Mouse (Mus musculus) liver, adult 2 months (tissue): ENCODE results near the gene Dip2c. TPM values are rescaled to one million over a fixed set of nuclear protein-coding genes. Genes with fewer than 3 reads are reported as not detected.

Experiments used
- DNase-seq: peaks from one replicate; pipeline ENCODE4 v3.0.0-alpha.2; 2011; ENCODE audit warnings: low read depth, low spot score; ENCODE audit errors: extremely low read depth
- H3K27ac ChIP-seq: fragments of 200-500 bp; replicated peaks from 2 replicates; pipeline ENCODE4 v1.5.1; 2012; ENCODE audit warnings: low read depth, mild to moderate bottlenecking, control low read depth, inconsistent platforms, low read length; ENCODE audit not compliant: insufficient read depth
- H3K27me3 ChIP-seq: fragments of 200-500 bp; 2 replicates; pipeline ENCODE4 v1.6.1; 2012; ENCODE audit warnings: mild to moderate bottlenecking, moderate library complexity, low read length, inconsistent platforms; ENCODE audit not compliant: control insufficient read depth, insufficient read depth
- H3K36me3 ChIP-seq: fragments of 200-500 bp; 2 replicates; pipeline ENCODE4 v1.6.1; 2012; ENCODE audit warnings: low read length, inconsistent platforms; ENCODE audit not compliant: control insufficient read depth, insufficient read depth
- H3K4me1 ChIP-seq: fragments of 200-500 bp; 2 replicates; pipeline ENCODE4 v1.6.1; 2011; ENCODE audit warnings: low read length; ENCODE audit not compliant: control insufficient read depth, insufficient read depth
- H3K4me3 ChIP-seq: fragments of 200-500 bp; 2 replicates; pipeline ENCODE4 v1.5.1; 2011; ENCODE audit warnings: low read depth, mild to moderate bottlenecking, control low read depth, low read length, moderate library complexity; ENCODE audit not compliant: insufficient read depth
- H3K79me2 ChIP-seq: fragments of 200-500 bp; 2 replicates; pipeline ENCODE4 v1.6.1; 2012; ENCODE audit warnings: inconsistent platforms, mild to moderate bottlenecking, low read length, moderate library complexity; ENCODE audit not compliant: control insufficient read depth, insufficient read depth
- H3K9ac ChIP-seq: fragments of 200-500 bp; 2 replicates; pipeline ENCODE4 v1.6.1; 2012; ENCODE audit warnings: low read depth, mild to moderate bottlenecking, control low read depth, inconsistent platforms, low read length
- CTCF ChIP-seq: fragments of 200-500 bp; IDR thresholded peaks from 2 replicates; pipeline ENCODE4 v1.5.1; 2011; ENCODE audit warnings: low read depth, low read length, control low read depth
- POLR2A ChIP-seq: fragments of 200-500 bp; IDR thresholded peaks from 2 replicates; pipeline ENCODE4 v1.6.1; 2011; ENCODE audit warnings: low read length, control low read depth; ENCODE audit not compliant: insufficient read depth; ENCODE audit errors: extremely low read depth
- WGBS: fragments of 180-500 bp; shearing (Covaris S2); methylation state at CpG from one replicate; pipeline ENCODE4 v1.1.7; 2018; 5-methylcytosine and 5-hydroxymethylcytosine counted together
- polyA plus RNA-seq: library from polyadenylated mRNA; depleted of rRNA; stranded (reverse); fragments of >200 nt; gene quantifications from 2 replicates; pipeline ENCODE4 v1.2.3, GENCODE M21; 2012
- total RNA-seq: library from RNA; depleted of rRNA; stranded (reverse); fragments of >200 nt; gene quantifications from 2 replicates; pipeline ENCODE4 v1.2.3, GENCODE M21; 2014

The Dip2c gene
- total and polyA plus RNA-seq, 2 experiments, result 4.7 to 10.7 TPM

DNA sequence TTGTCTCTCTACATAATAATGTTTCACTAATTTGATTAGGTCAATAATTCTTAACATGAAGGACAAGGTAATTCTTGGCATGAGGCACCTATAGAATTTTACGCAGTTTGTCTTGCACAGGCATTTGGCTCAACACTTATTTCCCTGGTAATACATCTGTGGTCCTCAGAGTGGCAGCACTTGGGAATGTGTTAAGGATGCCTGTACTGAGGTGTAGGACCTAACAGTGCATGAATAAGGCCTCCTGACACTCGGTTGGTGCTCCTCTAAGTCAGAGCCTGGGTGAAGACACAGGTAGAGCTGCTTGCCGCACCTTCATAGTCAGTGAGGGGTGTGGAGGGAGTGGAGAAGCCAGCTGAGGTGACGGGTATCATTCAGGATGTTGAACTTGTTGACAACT lies 407.0 kb downstream of the Dip2c start:
- 90% methylated on average over 4 of the region's 4 CpGs for WGBS
- TF ChIP-seq CTCF (no peak), POLR2A (no peak)
- Histone ChIP-seq H3K4me3 (no peak overlapping the region), H3K9ac (no peak overlapping the region), H3K4me1 (no peaks in the 10 kb centered on the region), H3K27me3 (no peaks in the 10 kb centered on the region), H3K27ac (no peak overlapping the region), H3K79me2 (no peaks in the 10 kb centered on the region), H3K36me3 (peaks cover 34% of the 10 kb centered on the region)
- no peak for DNase-seq

DNA sequence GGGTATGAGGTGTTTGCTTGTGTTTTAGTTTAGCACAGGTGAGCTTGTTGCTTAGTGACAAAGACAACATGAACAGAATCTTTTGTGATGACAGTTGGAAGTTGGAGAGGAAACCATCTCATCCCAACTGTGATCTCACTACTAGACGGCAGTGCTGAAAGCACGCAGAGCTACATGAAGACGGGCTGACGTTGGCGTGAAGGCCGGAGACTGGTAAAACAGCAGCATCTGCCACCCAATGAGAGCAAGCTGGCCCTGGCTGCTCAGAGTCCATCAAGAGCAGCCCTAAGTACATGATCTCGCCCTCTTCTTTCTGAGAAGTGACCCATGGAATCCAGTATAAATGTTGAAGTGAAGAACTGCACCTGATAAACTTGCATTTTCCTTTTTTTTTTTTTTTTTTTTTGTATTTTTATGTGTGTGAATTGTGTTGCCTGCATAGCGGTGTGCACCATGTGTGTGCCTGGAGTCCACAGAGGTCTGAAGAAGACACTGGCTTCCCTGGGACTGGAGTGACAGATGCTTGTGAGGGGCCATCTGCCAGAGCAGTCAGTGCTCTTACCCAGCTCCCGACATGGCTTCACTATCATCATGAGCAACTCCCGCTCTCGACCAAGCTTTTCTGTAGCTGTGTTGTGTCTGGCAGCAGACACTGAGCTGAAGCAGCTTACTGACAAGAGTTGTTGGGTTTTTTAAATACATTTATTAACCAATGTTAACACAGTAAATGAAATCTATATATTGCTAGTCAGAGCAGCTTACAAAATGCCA lies 408.0 kb downstream of the Dip2c start:
- TF ChIP-seq POLR2A, result no peak
- TF ChIP-seq CTCF, result no peak
- H3K27me3 ChIP-seq, result no peaks in the 10 kb centered on the region
- H3K27ac ChIP-seq, result no peak overlapping the region
- H3K4me3 ChIP-seq, result no peak overlapping the region
- no peaks in the 10 kb centered on the region for H3K79me2 ChIP-seq
- 96% methylated on average over 11 of the region's 11 CpGs for WGBS
- no peak for DNase-seq
- H3K9ac ChIP-seq, result no peak overlapping the region
- H3K36me3 ChIP-seq, result peaks cover 42% of the 10 kb centered on the region
- no peaks in the 10 kb centered on the region for H3K4me1 ChIP-seq

DNA sequence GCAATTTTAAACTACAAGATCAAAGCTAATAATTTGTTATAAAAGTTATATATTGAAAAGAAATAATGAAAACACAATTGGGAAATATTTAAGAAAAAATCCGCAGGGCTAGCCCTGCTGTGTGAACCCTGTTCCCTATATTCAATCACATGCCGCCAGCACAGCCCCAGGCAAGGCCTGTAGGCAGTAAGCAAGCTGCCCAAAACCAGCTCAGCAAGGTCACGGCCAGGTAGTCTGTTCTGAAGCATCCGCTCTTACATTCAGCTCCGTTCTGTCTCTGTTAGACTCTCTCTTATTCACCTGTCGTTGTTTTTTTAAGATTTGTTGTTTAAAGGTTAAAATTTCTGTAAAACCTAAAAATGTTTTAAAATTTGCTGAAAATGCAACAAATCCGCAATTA lies 409.9 kb downstream of the Dip2c start:
- H3K79me2 ChIP-seq, result no peaks in the 10 kb centered on the region
- TF ChIP-seq POLR2A (no peak), CTCF (no peak)
- peaks cover 58% of the 10 kb centered on the region for H3K36me3 ChIP-seq
- 97% methylated on average over 7 of the region's 7 CpGs for WGBS
- H3K4me3 ChIP-seq, result no peak overlapping the region
- H3K9ac ChIP-seq, result no peak overlapping the region
- H3K27ac ChIP-seq, result no peak overlapping the region
- H3K27me3 ChIP-seq, result no peaks in the 10 kb centered on the region
- H3K4me1 ChIP-seq, result no peaks in the 10 kb centered on the region
- no peak for DNase-seq

DNA sequence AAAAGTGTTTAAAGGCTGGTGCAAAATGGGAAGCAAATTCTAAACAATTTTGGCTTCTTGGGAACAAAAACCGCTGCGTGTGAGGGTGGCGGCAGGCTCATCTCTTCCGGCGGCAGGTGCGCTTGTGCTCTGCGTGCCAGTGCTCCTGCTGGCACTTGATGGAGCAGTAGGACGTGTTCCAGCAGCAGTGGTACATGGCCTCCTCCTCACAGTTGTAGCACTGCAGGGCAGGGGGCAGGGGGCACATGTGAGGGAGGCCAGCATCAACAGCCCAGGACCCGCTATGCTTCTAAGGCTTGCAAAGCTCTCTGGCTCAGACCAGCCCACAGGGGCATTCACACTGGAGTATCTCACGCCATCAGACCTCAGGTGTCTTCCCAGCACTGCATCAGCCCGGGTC lies 410.4 kb downstream of the Dip2c start:
- no peaks in the 10 kb centered on the region for H3K79me2 ChIP-seq
- H3K27me3 ChIP-seq, result no peaks in the 10 kb centered on the region
- H3K27ac ChIP-seq, result no peak overlapping the region
- no peak for DNase-seq
- no peak overlapping the region for H3K4me3 ChIP-seq
- TF ChIP-seq POLR2A (no peak), CTCF (no peak)
- H3K4me1 ChIP-seq, result no peaks in the 10 kb centered on the region
- H3K9ac ChIP-seq, result no peak overlapping the region
- H3K36me3 ChIP-seq, result peaks cover 61% of the 10 kb centered on the region
- WGBS, result 95% methylated on average over 11 of the region's 11 CpGs

DNA sequence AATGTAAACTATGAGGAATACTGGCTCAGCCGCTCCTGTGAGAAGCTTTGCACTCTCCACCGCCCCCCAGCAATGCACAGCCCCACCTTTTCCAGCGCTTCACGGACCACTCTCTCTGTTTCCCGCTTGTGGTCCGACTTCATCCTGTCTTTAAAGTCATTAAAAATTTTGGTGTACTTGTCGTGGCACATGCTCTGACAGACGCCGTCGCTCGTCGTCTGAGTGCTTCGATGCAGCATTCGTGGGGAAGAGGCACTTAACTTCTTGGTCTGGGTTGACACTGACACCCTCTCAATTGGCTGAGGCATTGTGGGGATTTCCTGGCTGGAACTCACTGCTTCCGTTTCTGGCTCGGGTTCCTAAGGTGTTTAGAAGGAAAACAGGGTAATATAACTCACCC lies 413.0 kb downstream of the Dip2c start:
- no peaks in the 10 kb centered on the region for H3K27me3 ChIP-seq
- H3K4me3 ChIP-seq, result no peak overlapping the region
- DNase-seq, result no peak
- TF ChIP-seq CTCF, result no peak
- TF ChIP-seq POLR2A, result no peak
- WGBS, result 93% methylated on average over 16 of the region's 16 CpGs
- no peak overlapping the region for H3K27ac ChIP-seq
- H3K4me1 ChIP-seq, result no peaks in the 10 kb centered on the region
- no peak overlapping the region for H3K9ac ChIP-seq
- H3K36me3 ChIP-seq, result peaks cover 61% of the 10 kb centered on the region
- H3K79me2 ChIP-seq, result no peaks in the 10 kb centered on the region

DNA sequence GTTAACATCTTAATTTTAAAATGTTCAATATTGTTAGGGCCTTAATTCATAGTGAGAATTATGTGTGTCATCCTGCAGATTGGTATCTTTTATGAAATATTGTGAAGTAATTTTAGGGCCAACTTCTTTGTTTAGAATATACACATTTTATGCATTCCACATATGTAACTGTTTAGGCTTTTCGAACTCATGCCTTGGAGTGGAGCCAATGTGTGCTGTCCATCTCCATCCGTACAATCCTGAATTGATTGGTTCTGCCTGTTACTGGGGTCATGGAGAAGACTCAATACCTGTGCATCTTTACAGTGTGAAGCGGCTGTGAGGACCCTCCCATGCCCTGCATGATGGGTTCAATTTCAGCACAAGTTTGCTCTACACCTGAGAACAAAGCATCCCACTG lies 416.5 kb downstream of the Dip2c start:
- H3K27me3 ChIP-seq, result no peaks in the 10 kb centered on the region
- H3K36me3 ChIP-seq, result peaks cover 58% of the 10 kb centered on the region
- H3K79me2 ChIP-seq, result no peaks in the 10 kb centered on the region
- DNase-seq, result no peak
- H3K9ac ChIP-seq, result no peak overlapping the region
- no peaks in the 10 kb centered on the region for H3K4me1 ChIP-seq
- no peak overlapping the region for H3K27ac ChIP-seq
- no peak overlapping the region for H3K4me3 ChIP-seq
- 85% methylated on average over 3 of the region's 3 CpGs for WGBS
- TF ChIP-seq POLR2A, result no peak
- TF ChIP-seq CTCF, result no peak
